Mouse (Mus musculus): ENCODE data around the gene Il10. TPM values are rescaled to one million over a fixed set of nuclear protein-coding genes. Genes with fewer than 3 reads are reported as not detected.

The Il10 gene
- total RNA-seq, 2 experiments from 2014 or later = not detected

Other genes with a start within 250 kb of the Il10 start
- gene Fcamr, start 218.9 kb upstream of the Il10 start, total RNA-seq (2021) = not detected
- not detected for gene Pigr, start 193.2 kb upstream of the Il10 start, total RNA-seq (2021)
- not detected for gene Fcmr, start 154.2 kb upstream of the Il10 start, total RNA-seq (2021)
- gene Il24, start 132.4 kb upstream of the Il10 start, total RNA-seq (2021) = not detected
- gene Il20, start 108.4 kb upstream of the Il10 start, total RNA-seq (2021) = not detected
- not detected for gene Il19, start 79.7 kb upstream of the Il10 start, total RNA-seq (2021)
- 10 to 100 TPM; 26.6 to 32.4 TPM for gene Mapkapk2, start 78.0 kb downstream of the Il10 start, total RNA-seq (2021)
- gene Dyrk3, start 118.5 kb downstream of the Il10 start, total RNA-seq (2021) = 10 to 100 TPM; 19.6 to 19.9 TPM
- 10 to 100 TPM; 36.6 to 41.2 TPM for gene Eif2d, start 133.3 kb downstream of the Il10 start, total RNA-seq (2021)
- gene Rassf5, start 225.4 kb downstream of the Il10 start, total RNA-seq (2021) = 10 to 100 TPM; 17.6 to 18.5 TPM